Mouse (Mus musculus) spleen, postnatal 10 days (tissue): Measurements from ENCODE around the gene Fbxo33.

Experiments used
- DNase-seq, 2 experiments: peaks; one replicate each; pipeline ENCODE4 v3.0.0; 2021 to 2022; ENCODE audit warnings: low spot score in 2 of 2

The Fbxo33 gene

GRCm38 (mm10) chr12:59198750-59199149, 20.8 kb downstream of the Fbxo33 start:
- DNase-seq, result no peak

GRCm38 (mm10) chr12:59195941-59196340, 23.6 kb downstream of the Fbxo33 start:
- DNase-seq, result no peak

- no peak for DNase-seq
Measured at GRCm38 (mm10) chr12:59195065-59195464, 24.5 kb downstream of the Fbxo33 start.

GRCm38 (mm10) chr12:59194341-59195003, 25.1 kb downstream of the Fbxo33 start:
- no peak for DNase-seq

- no peak for DNase-seq
Measured at GRCm38 (mm10) chr12:59193637-59194036, 25.9 kb downstream of the Fbxo33 start.

- DNase-seq, result no peak
Measured at GRCm38 (mm10) chr12:59188086-59188682, 31.3 kb downstream of the Fbxo33 start.

GRCm38 (mm10) chr12:59177814-59178213, 41.7 kb downstream of the Fbxo33 start:
- no peak for DNase-seq

- no peak for DNase-seq
Measured at GRCm38 (mm10) chr12:59169935-59170334, 49.6 kb downstream of the Fbxo33 start.

GRCm38 (mm10) chr12:59166557-59166956, 53.0 kb downstream of the Fbxo33 start:
- DNase-seq, result no peak

- DNase-seq, result no peak
Measured at GRCm38 (mm10) chr12:59164522-59164921, 55.0 kb downstream of the Fbxo33 start.

- DNase-seq, result no peak
Measured at GRCm38 (mm10) chr12:59162797-59163196, 56.7 kb downstream of the Fbxo33 start.

GRCm38 (mm10) chr12:59161091-59161490, 58.4 kb downstream of the Fbxo33 start:
- no peak for DNase-seq
